Comparison of ENCODE assay signal across 12 mouse cellular contexts in genomic region chr7:16146489-16147410, GRCm38 (mm10). TPM values are rescaled to one million over a fixed set of nuclear protein-coding genes. Genes with fewer than 3 reads are reported as not detected.
A peak's percentile ranks its signal among the peaks of the same experiment; 100 is the strongest.
DNase-seq lines count a peak whose midpoint lies in the region; ATAC-seq and TF ChIP-seq lines count a peak whose summit lies in the region.
"Had no signal": no experiment of that assay in that cellular context is flagged by ENCODE, and none has a peak within 500 bp of the region (broad histone marks: within the 10 kb centered on the region; RNA-seq: fewer than 3 reads in every experiment).

No protein-coding gene starts in this region.

- H3K27me3 ChIP-seq in hindbrain, embryonic 13.5 days = 0 out of 2 replicates have a peak, but pooled peaks cover 5% of the 10 kb centered on the region
- no peaks in the 10 kb centered on the region for H3K27me3 ChIP-seq in hindbrain, postnatal 0 days (ENCODE audit: insufficient read depth, low read length)
- no peaks in the 10 kb centered on the region for H3K27me3 ChIP-seq in forebrain, embryonic 13.5 days

- no peak overlapping the region for H3K4me2 ChIP-seq in hindbrain, embryonic 13.5 days
- no peak overlapping the region for H3K4me2 ChIP-seq in hindbrain, postnatal 0 days (ENCODE audit: low read depth, low read length)
- H3K4me2 ChIP-seq in forebrain, embryonic 13.5 days = peak overlapping the region; percentile 7
- H3K4me2 ChIP-seq: hindbrain, embryonic 14.5 days; limb, embryonic 13.5 days had no signal

- 0 out of 2 replicates have a peak, but pooled peaks have one; percentile 19 for ATAC-seq in hindbrain, embryonic 13.5 days (ENCODE audit: low FRiP score)
- ATAC-seq in hindbrain, postnatal 0 days = no peak
- peak; percentile 61 for ATAC-seq in forebrain, embryonic 13.5 days
- no peak for ATAC-seq in monocyte, adult 5-6 weeks (replicated peaks; ENCODE audit: insufficient number of reproducible peaks, low FRiP score, low TSS enrichment, poor library complexity, severe bottlenecking)
- ATAC-seq: lung, postnatal 0 days had no signal

- H3K36me3 ChIP-seq in hindbrain, embryonic 13.5 days = peaks cover 28% of the 10 kb centered on the region
- H3K36me3 ChIP-seq in hindbrain, postnatal 0 days (ENCODE audit: insufficient read depth, low read length) = 0 out of 2 replicates have a peak, but pooled peaks cover 3% of the 10 kb centered on the region
- peaks cover 12% of the 10 kb centered on the region for H3K36me3 ChIP-seq in forebrain, embryonic 13.5 days (ENCODE audit: poor library complexity, severe bottlenecking)

- no peak overlapping the region for H3K4me3 ChIP-seq in hindbrain, embryonic 13.5 days
- no peak overlapping the region for H3K4me3 ChIP-seq in hindbrain, postnatal 0 days (ENCODE audit: low read length)
- H3K4me3 ChIP-seq in forebrain, embryonic 13.5 days = no peak overlapping the region
- H3K4me3 ChIP-seq: embryonic facial prominence, embryonic 10.5 days; limb, embryonic 13.5 days had no signal

- DNase-seq in hindbrain, postnatal 0 days (ENCODE audit: low spot score) = no peak
- peak; percentile 74 for DNase-seq in cerebellum, adult 8-10 months
- DNase-seq in left cerebral cortex, postnatal 14 days (ENCODE audit: low spot score in 2 of 2) = peak; percentile 65 to 70
- no peak for DNase-seq in yolk sac, embryonic 10.5 days (ENCODE audit: low spot score)
- DNase-seq in ovary, postnatal 36 days (ENCODE audit: low spot score) = no peak

- H3K9ac ChIP-seq in hindbrain, embryonic 13.5 days = peak overlapping the region; percentile 51; the same call in 1 of the 2 replicates
- H3K9ac ChIP-seq in hindbrain, postnatal 0 days (replicated peaks; ENCODE audit: low read length) = no peak overlapping the region
- H3K9ac ChIP-seq in forebrain, embryonic 13.5 days = no peak overlapping the region
- H3K9ac ChIP-seq: hindbrain, embryonic 14.5 days; limb, embryonic 13.5 days had no signal

- H3K9me3 ChIP-seq in hindbrain, embryonic 13.5 days = no peaks in the 10 kb centered on the region
- H3K9me3 ChIP-seq in hindbrain, postnatal 0 days (ENCODE audit: low read length) = no peaks in the 10 kb centered on the region
- H3K9me3 ChIP-seq in forebrain, embryonic 13.5 days (replicated peaks) = no peaks in the 10 kb centered on the region
- H3K9me3 ChIP-seq: embryonic facial prominence, embryonic 10.5 days; limb, embryonic 13.5 days had no signal

- WGBS in hindbrain, embryonic 13.5 days = 31% methylated on average over 27 of the region's 27 CpGs
- WGBS in hindbrain, postnatal 0 days = 36% methylated on average over 27 of the region's 27 CpGs
- WGBS in forebrain, embryonic 13.5 days = 24% methylated on average over 27 of the region's 27 CpGs

- intact Hi-C loops in left cerebral cortex, postnatal 14 days (cut with DNase I) = no loop called here

- H3K4me1 ChIP-seq in hindbrain, embryonic 13.5 days (replicated peaks) = peaks cover 15% of the 10 kb centered on the region
- 0 out of 2 replicates have a peak, but pooled peaks cover 3% of the 10 kb centered on the region for H3K4me1 ChIP-seq in hindbrain, postnatal 0 days (ENCODE audit: insufficient read depth, low read length)
- H3K4me1 ChIP-seq in forebrain, embryonic 13.5 days = peaks cover 19% of the 10 kb centered on the region
- H3K4me1 ChIP-seq: embryonic facial prominence, embryonic 10.5 days; limb, embryonic 13.5 days had no signal

- TF ChIP-seq CTCF in hindbrain, postnatal 0 days (IDR thresholded peaks at IDR 0.05; ENCODE audit: low read depth) = no peak

- H3K27ac ChIP-seq in hindbrain, embryonic 13.5 days = peak overlapping the region; percentile 14; the same call in 1 of the 2 replicates
- H3K27ac ChIP-seq in hindbrain, postnatal 0 days = no peak overlapping the region
- H3K27ac ChIP-seq in forebrain, embryonic 13.5 days = peak overlapping the region; percentile 61
- H3K27ac ChIP-seq: embryonic facial prominence, embryonic 10.5 days; hindbrain, embryonic 14.5 days; limb, embryonic 13.5 days had no signal

RNA-seq across cellular contexts. Expression of gene Slc8a2, which starts 17.1 kb away (rescaled TPM):
- 0.96 and 1.1 TPM in 2 replicates for polyA plus RNA-seq in hindbrain, embryonic 13.5 days (2015; fragmentation: Nextera tagmentation; extraction: Ambion mirVana)
- 78.6 and 79.4 TPM in 2 replicates for total RNA-seq in hindbrain, postnatal 0 days (2014; rRNA removed)
- 1.2 TPM in 2 replicates for polyA plus RNA-seq in hindbrain, postnatal 0 days (2015; fragmentation: Nextera tagmentation; extraction: Ambion mirVana)
- 0.67 and 0.68 TPM in 2 replicates for polyA plus RNA-seq in forebrain, embryonic 13.5 days (2015; fragmentation: Nextera tagmentation; extraction: Ambion mirVana)
- total RNA-seq in left cerebral cortex, postnatal 14 days (2021) = 100 to 1,000 TPM; 343 to 360 TPM
- total RNA-seq in monocyte, adult 5-6 weeks (2017) = not detected in 3 replicates

RNA-seq across cellular contexts. Expression of gene Kptn, which starts 27.1 kb away (rescaled TPM):
- polyA plus RNA-seq in hindbrain, embryonic 13.5 days (2015; fragmentation: Nextera tagmentation; extraction: Ambion mirVana) = 37.3 and 42.2 TPM in 2 replicates
- 33.3 and 41.7 TPM in 2 replicates for total RNA-seq in hindbrain, postnatal 0 days (2014; rRNA removed)
- polyA plus RNA-seq in hindbrain, postnatal 0 days (2015; fragmentation: Nextera tagmentation; extraction: Ambion mirVana) = 33.2 and 35.8 TPM in 2 replicates
- polyA plus RNA-seq in forebrain, embryonic 13.5 days (2015; fragmentation: Nextera tagmentation; extraction: Ambion mirVana) = 37.2 and 38.4 TPM in 2 replicates
- total RNA-seq in left cerebral cortex, postnatal 14 days (2021) = 10 to 100 TPM; 41.7 to 47.5 TPM
- 9.6 to 18.6 TPM (median 15.9 TPM) in 3 replicates for total RNA-seq in monocyte, adult 5-6 weeks (2017)

RNA-seq across cellular contexts. Expression of gene Meis3, which starts 28.1 kb away (rescaled TPM):
- 147 and 160 TPM in 2 replicates for polyA plus RNA-seq in hindbrain, embryonic 13.5 days (2015; fragmentation: Nextera tagmentation; extraction: Ambion mirVana)
- total RNA-seq in hindbrain, postnatal 0 days (2014; rRNA removed) = 76.6 and 81.3 TPM in 2 replicates
- 77.5 and 84.6 TPM in 2 replicates for polyA plus RNA-seq in hindbrain, postnatal 0 days (2015; fragmentation: Nextera tagmentation; extraction: Ambion mirVana)
- polyA plus RNA-seq in forebrain, embryonic 13.5 days (2015; fragmentation: Nextera tagmentation; extraction: Ambion mirVana) = 96.9 and 104 TPM in 2 replicates
- 10 to 100 TPM; 37.9 to 40.2 TPM for total RNA-seq in left cerebral cortex, postnatal 14 days (2021)
- 3.0 to 15.5 TPM (median 6.4 TPM) in 3 replicates for total RNA-seq in monocyte, adult 5-6 weeks (2017)

RNA-seq across cellular contexts. Expression of gene Napa, which starts 48.5 kb away (rescaled TPM):
- polyA plus RNA-seq in hindbrain, embryonic 13.5 days (2015; fragmentation: Nextera tagmentation; extraction: Ambion mirVana) = 212 and 237 TPM in 2 replicates
- 413 and 441 TPM in 2 replicates for total RNA-seq in hindbrain, postnatal 0 days (2014; rRNA removed)
- polyA plus RNA-seq in hindbrain, postnatal 0 days (2015; fragmentation: Nextera tagmentation; extraction: Ambion mirVana) = 253 and 256 TPM in 2 replicates
- 166 and 186 TPM in 2 replicates for polyA plus RNA-seq in forebrain, embryonic 13.5 days (2015; fragmentation: Nextera tagmentation; extraction: Ambion mirVana)
- 100 to 1,000 TPM; 241 to 246 TPM for total RNA-seq in left cerebral cortex, postnatal 14 days (2021)
- 46.6 to 76.8 TPM (median 71.5 TPM) in 3 replicates for total RNA-seq in monocyte, adult 5-6 weeks (2017)

Comparison
In these comparisons a context has a peak if more than half of its experiments do, and no peak if none do; other contexts are left out.
1. ATAC-seq: peak in hindbrain, embryonic 13.5 days (single experiment) and forebrain, embryonic 13.5 days (single experiment); none in hindbrain, postnatal 0 days (single experiment) and monocyte, adult 5-6 weeks (single experiment).
2. DNase-seq: peak in cerebellum, adult 8-10 months (single experiment) and left cerebral cortex, postnatal 14 days (2 of 2); none in hindbrain, postnatal 0 days (single experiment), yolk sac, embryonic 10.5 days (single experiment) and ovary, postnatal 36 days (single experiment).
3. RNA of gene Slc8a2, which starts 17.1 kb away (total RNA-seq): 343 to 360 TPM in left cerebral cortex, postnatal 14 days and 78.6 to 79.4 TPM in hindbrain, postnatal 0 days; not detected in monocyte, adult 5-6 weeks; every median in the first group is over 10 times any median in the second.